Mouse (Mus musculus) neutrophil, adult 83 days (primary cell): ENCODE results near the gene Akt2. TPM values are rescaled to one million over a fixed set of nuclear protein-coding genes. Genes with fewer than 3 reads are reported as not detected.

ENCODE experiments used
- total RNA-seq, 2 experiments: library from RNA; stranded (reverse); gene quantifications; one replicate each; pipeline ENCODE4 v1.2.4; 2023

The Akt2 gene
- total RNA-seq: 100 to 1,000 TPM in 1 of 2 experiments, 10 to 100 TPM in 1; 94.7 to 101 TPM

DNA sequence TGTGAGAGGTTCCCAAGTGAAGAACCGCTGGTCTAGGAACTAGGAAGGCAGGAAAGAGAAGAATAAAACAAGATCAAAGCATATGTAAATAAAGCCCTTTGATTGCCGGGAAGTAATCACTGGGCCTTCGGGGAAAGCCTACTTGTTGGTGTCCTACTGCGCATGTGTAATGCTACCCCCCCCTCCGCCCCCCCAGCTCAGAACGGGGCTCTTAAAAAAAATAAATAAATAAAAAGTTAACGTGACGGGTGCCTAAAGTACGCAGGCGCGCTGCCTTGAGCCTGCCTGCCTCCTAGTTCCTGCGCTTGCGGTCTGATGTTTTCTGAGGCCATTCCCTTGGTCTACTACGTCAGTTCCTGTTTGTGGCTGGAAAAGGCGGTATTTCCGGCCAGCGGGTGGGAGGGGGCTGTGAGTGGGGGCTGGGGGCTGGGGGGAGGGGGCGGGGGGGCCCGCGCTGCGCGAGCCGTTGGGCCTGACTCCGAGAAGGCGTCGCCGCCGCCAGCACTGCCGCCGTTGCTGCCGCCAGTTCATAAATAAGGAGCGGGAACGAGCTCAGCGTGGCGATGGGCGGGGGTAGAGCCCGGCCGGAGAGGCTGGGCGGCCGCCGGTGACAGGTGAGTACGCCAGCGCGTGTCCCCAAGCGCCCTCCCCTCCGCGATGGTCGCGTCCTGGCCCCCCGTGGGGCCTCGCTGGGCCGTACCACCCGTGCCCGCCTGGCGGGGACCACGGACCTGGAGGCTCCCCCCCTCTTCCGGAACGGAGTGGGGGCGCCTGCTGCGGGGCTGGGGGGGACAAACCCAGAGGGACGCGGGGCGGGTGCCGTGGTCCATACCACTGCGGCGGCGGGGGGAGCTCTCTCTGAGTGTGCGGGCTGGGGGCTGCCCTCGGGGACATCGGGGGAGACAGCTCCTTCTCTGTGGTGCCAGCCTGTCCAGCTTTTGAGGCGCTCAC is at the start of gene Akt2:
Gene Akt2 (plus strand): TSS at position 287 of the 951 bp plus-strand sequence.

GRCm38 (mm10) chr7:27552931-27553513 is 38.3 kb upstream of the Akt2 start, which contains the start of the genes Pld3 and 2310022A10Rik:
Gene Pld3, minus strand, starts transcription at chr7:27553218.
Gene 2310022A10Rik, plus strand, starts transcription at chr7:27553233.

DNA sequence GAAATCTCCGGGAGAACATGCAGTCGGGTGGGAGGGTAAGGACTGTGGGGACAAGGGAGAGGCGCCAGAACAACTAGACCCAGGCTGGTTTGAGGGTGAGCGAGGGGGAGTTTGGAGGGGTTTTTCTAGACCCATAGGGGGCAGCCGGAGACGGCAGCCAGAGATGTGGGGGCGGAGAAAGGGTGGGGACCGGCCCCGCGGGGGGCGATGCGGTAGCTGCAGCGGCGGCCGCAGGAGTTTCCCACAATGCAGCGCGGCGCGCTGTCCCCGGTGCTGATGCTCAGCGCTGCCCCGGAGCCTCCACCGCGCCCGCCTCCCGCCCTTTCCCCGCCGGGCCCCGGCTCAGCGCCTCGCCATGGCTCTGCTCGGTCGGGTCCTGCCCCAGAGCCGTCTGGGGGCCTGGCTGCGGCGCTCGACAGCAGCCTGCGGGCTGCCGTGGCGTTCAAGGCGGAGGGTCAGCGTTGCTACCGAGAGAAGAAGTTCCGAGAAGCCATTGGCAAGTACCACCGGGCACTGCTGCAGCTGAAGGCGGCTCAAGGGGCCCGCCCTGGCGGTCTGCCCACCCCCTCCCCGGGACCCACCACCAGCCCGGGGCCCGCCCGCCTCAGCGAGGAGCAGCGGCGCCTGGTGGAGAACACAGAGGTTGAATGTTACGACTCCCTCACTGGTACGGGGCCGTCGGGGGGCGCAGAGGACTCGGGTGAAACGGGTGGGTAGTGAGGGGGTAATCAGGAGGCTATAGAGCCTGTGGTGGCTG is 62.5 kb downstream of the Akt2 start, which contains the start of gene Ttc9b:
Gene Ttc9b (plus strand): TSS at position 235 of the 757 bp plus-strand sequence.

GRCm38 (mm10) chr7:27674522-27675221 is 83.3 kb downstream of the Akt2 start, which contains the start of gene Map3k10:
Gene Map3k10, minus strand, starts transcription at chr7:27674598.

DNA sequence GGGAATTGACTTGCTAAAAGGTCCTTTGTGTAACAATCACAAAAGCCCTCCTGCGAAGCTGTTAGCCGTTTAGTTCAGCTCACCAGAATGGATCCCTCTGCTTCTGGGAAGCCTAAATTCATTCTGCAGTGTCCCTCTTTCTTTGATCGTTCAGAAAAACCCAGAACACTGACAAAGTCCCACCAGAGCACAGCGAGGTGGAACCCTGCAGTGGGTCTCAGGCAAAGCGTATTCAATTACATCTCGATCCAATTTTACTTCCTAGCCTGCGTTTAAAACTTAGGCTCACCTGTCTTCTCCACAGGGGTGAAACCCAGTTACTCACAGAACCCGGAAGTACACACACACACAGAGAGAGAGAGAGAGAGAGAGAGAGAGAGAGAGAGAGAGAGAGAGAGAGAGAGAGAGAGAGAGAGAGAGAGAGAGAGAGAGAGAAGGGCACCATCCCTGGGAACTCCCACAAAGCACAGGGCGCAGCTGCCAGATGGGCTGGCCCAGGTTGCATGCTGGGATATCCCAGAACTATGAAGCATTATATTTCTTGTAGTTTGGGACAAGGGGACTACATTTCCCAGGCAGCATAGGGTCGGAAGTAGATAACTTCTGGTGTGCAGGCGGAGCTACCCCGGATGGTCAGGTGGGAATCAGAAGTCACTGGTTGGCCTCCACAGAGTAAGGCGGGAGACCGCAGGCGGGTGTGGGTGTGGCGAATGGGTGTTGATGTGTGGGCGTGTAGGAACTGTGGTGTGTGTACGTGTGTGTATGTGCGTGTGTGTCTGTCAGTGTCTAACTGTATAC is 97.7 kb downstream of the Akt2 start, which contains the start of gene Zfp607b:
Gene Zfp607b (plus strand): TSS at position 526 of the 798 bp plus-strand sequence.

Other genes with a start within 250 kb of the Akt2 start
- gene Shkbp1, start 235.5 kb upstream of the Akt2 start, total RNA-seq: 10 to 100 TPM; 97.3 to 98.6 TPM
- 10 to 100 TPM in 1 of 2 experiments, 1 to 10 TPM in 1; 4.6 to 10.3 TPM for gene Gm20479, start 234.1 kb upstream of the Akt2 start, total RNA-seq
- gene Sptbn4, start 143.9 kb upstream of the Akt2 start, total RNA-seq: under 1 TPM; 0.11 to 0.61 TPM
- gene Blvrb, start 143.6 kb upstream of the Akt2 start, total RNA-seq: 10 to 100 TPM; 58.1 to 91.3 TPM
- 10 to 100 TPM; 21.8 to 24.6 TPM for gene Sertad3, start 117.8 kb upstream of the Akt2 start, total RNA-seq
- gene Sertad1, start 104.6 kb upstream of the Akt2 start, total RNA-seq: 10 to 100 TPM; 30.7 TPM
- under 1 TPM; 0.90 to 0.92 TPM for gene Prx, start 92.2 kb upstream of the Akt2 start, total RNA-seq
- under 1 TPM; 0.22 to 0.26 TPM for gene Hipk4, start 68.3 kb upstream of the Akt2 start, total RNA-seq
- 10 to 100 TPM; 13.9 to 18.2 TPM for gene Pld3, start 38.3 kb upstream of the Akt2 start, total RNA-seq
- gene 2310022A10Rik, start 38.3 kb upstream of the Akt2 start, total RNA-seq: 10 to 100 TPM; 14.1 to 14.2 TPM
- gene Ttc9b, start 62.4 kb downstream of the Akt2 start, total RNA-seq: not detected
- gene Map3k10, start 83.0 kb downstream of the Akt2 start, total RNA-seq: 1 to 10 TPM; 4.3 to 7.5 TPM
- gene Zfp607b, start 97.8 kb downstream of the Akt2 start, total RNA-seq: under 1 TPM; 0.22 to 0.75 TPM
- gene Zfp60, start 139.8 kb downstream of the Akt2 start, total RNA-seq: 1 to 10 TPM; 3.8 to 4.8 TPM
- 1 to 10 TPM; 5.0 to 5.4 TPM for gene Zfp626, start 215.6 kb downstream of the Akt2 start, total RNA-seq
- 1 to 10 TPM in 1 of 2 experiments, under 1 TPM in 1; 0.94 to 1.2 TPM for gene Zfp59, start 247.1 kb downstream of the Akt2 start, total RNA-seq